Mouse (Mus musculus) liver, adult 2 months (tissue): ENCODE measurements around the gene Gabbr2. TPM values are rescaled to one million over a fixed set of nuclear protein-coding genes. Genes with fewer than 3 reads are reported as not detected.

Experiments
- DNase-seq: peaks from one replicate; pipeline ENCODE4 v3.0.0-alpha.2; 2011; ENCODE audit warnings: low read depth, low spot score; ENCODE audit errors: extremely low read depth
- H3K27ac ChIP-seq: fragments of 200-500 bp; replicated peaks from 2 replicates; pipeline ENCODE4 v1.5.1; 2012; ENCODE audit warnings: low read depth, mild to moderate bottlenecking, control low read depth, inconsistent platforms, low read length; ENCODE audit not compliant: insufficient read depth
- H3K27me3 ChIP-seq: fragments of 200-500 bp; 2 replicates; pipeline ENCODE4 v1.6.1; 2012; ENCODE audit warnings: mild to moderate bottlenecking, moderate library complexity, low read length, inconsistent platforms; ENCODE audit not compliant: control insufficient read depth, insufficient read depth
- H3K36me3 ChIP-seq: fragments of 200-500 bp; 2 replicates; pipeline ENCODE4 v1.6.1; 2012; ENCODE audit warnings: low read length, inconsistent platforms; ENCODE audit not compliant: control insufficient read depth, insufficient read depth
- H3K4me1 ChIP-seq: fragments of 200-500 bp; 2 replicates; pipeline ENCODE4 v1.6.1; 2011; ENCODE audit warnings: low read length; ENCODE audit not compliant: control insufficient read depth, insufficient read depth
- H3K4me3 ChIP-seq: fragments of 200-500 bp; 2 replicates; pipeline ENCODE4 v1.5.1; 2011; ENCODE audit warnings: low read depth, mild to moderate bottlenecking, control low read depth, low read length, moderate library complexity; ENCODE audit not compliant: insufficient read depth
- H3K79me2 ChIP-seq: fragments of 200-500 bp; 2 replicates; pipeline ENCODE4 v1.6.1; 2012; ENCODE audit warnings: inconsistent platforms, mild to moderate bottlenecking, low read length, moderate library complexity; ENCODE audit not compliant: control insufficient read depth, insufficient read depth
- H3K9ac ChIP-seq: fragments of 200-500 bp; 2 replicates; pipeline ENCODE4 v1.6.1; 2012; ENCODE audit warnings: low read depth, mild to moderate bottlenecking, control low read depth, inconsistent platforms, low read length
- CTCF ChIP-seq: fragments of 200-500 bp; IDR thresholded peaks from 2 replicates; pipeline ENCODE4 v1.5.1; 2011; ENCODE audit warnings: low read depth, low read length, control low read depth
- POLR2A ChIP-seq: fragments of 200-500 bp; IDR thresholded peaks from 2 replicates; pipeline ENCODE4 v1.6.1; 2011; ENCODE audit warnings: low read length, control low read depth; ENCODE audit not compliant: insufficient read depth; ENCODE audit errors: extremely low read depth
- WGBS: fragments of 180-500 bp; shearing (Covaris S2); methylation state at CpG from one replicate; pipeline ENCODE4 v1.1.7; 2018; 5-methylcytosine and 5-hydroxymethylcytosine counted together
- polyA plus RNA-seq: library from polyadenylated mRNA; depleted of rRNA; stranded (reverse); fragments of >200 nt; gene quantifications from 2 replicates; pipeline ENCODE4 v1.2.3, GENCODE M21; 2012
- total RNA-seq: library from RNA; depleted of rRNA; stranded (reverse); fragments of >200 nt; gene quantifications from 2 replicates; pipeline ENCODE4 v1.2.3, GENCODE M21; 2014

Gabbr2 gene
- total and polyA plus RNA-seq, 2 experiments: 7.7 to 15.0 TPM

- Histone ChIP-seq H3K9ac (peak within 1 kb of the TSS; percentile 80), H3K27me3 (no peaks in the 10 kb centered on the region), H3K27ac (peak within 1 kb of the TSS; percentile 83), H3K4me3 (peak within 1 kb of the TSS; percentile 87), H3K36me3 (no peaks in the 10 kb centered on the region), H3K79me2 (no peaks in the 10 kb centered on the region), H3K4me1 (peaks cover 4% of the 10 kb centered on the region; the same call in 1 of the 2 replicates)
- peak; percentile 80 for DNase-seq
- peak; percentile 42; the same call in 1 of the 2 replicates for TF ChIP-seq POLR2A
- peak; percentile 53 for TF ChIP-seq CTCF
- under 1% methylated on average over 69 of the region's 69 CpGs for WGBS
These were observed 341.5 kb downstream of the Gabbr2 start, which contains the start of gene Tbc1d2 for GRCm38 (mm10) chr4:46650086-46650753. Gene Tbc1d2, minus strand, starts transcription at chr4:46650209.

- Histone ChIP-seq H3K9ac (no peak overlapping the region), H3K27me3 (no peaks in the 10 kb centered on the region), H3K27ac (no peak overlapping the region), H3K4me1 (peaks cover 4% of the 10 kb centered on the region; the same call in 1 of the 2 replicates), H3K36me3 (no peaks in the 10 kb centered on the region), H3K4me3 (no peak overlapping the region), H3K79me2 (no peaks in the 10 kb centered on the region)
- WGBS: 63% methylated on average over 4 of the region's 4 CpGs
- TF ChIP-seq POLR2A (no peak), CTCF (no peak)
- no peak for DNase-seq
These were observed 342.5 kb downstream of the Gabbr2 start for GRCm38 (mm10) chr4:46649161-46649560.

GRCm38 (mm10) chr4:46643676-46644112 lies 348.0 kb downstream of the Gabbr2 start:
- Histone ChIP-seq H3K36me3 (no peaks in the 10 kb centered on the region), H3K27me3 (no peaks in the 10 kb centered on the region), H3K4me3 (no peak overlapping the region), H3K4me1 (no peaks in the 10 kb centered on the region), H3K9ac (no peak overlapping the region), H3K79me2 (no peaks in the 10 kb centered on the region), H3K27ac (no peak overlapping the region)
- TF ChIP-seq CTCF (no peak), POLR2A (no peak)
- WGBS: 90% methylated on average over 8 of the region's 8 CpGs
- DNase-seq: no peak

- H3K9ac ChIP-seq: no peak overlapping the region
- no peak for TF ChIP-seq CTCF
- no peak for TF ChIP-seq POLR2A
- no peaks in the 10 kb centered on the region for H3K4me1 ChIP-seq
- H3K27me3 ChIP-seq: no peaks in the 10 kb centered on the region
- no peaks in the 10 kb centered on the region for H3K36me3 ChIP-seq
- no peaks in the 10 kb centered on the region for H3K79me2 ChIP-seq
- no peak for DNase-seq
- H3K4me3 ChIP-seq: no peak overlapping the region
- no peak overlapping the region for H3K27ac ChIP-seq
- 77% methylated on average over 8 of the region's 8 CpGs for WGBS
These were observed 348.6 kb downstream of the Gabbr2 start for GRCm38 (mm10) chr4:46642924-46643675.

GRCm38 (mm10) chr4:46641283-46641682 lies 350.4 kb downstream of the Gabbr2 start:
- H3K4me3 ChIP-seq: no peak overlapping the region
- no peak for DNase-seq
- H3K27me3 ChIP-seq: no peaks in the 10 kb centered on the region
- 84% methylated on average over 4 of the region's 4 CpGs for WGBS
- no peaks in the 10 kb centered on the region for H3K4me1 ChIP-seq
- H3K27ac ChIP-seq: no peak overlapping the region
- no peak overlapping the region for H3K9ac ChIP-seq
- no peak for TF ChIP-seq CTCF
- TF ChIP-seq POLR2A: no peak
- no peaks in the 10 kb centered on the region for H3K79me2 ChIP-seq
- H3K36me3 ChIP-seq: no peaks in the 10 kb centered on the region
